Mouse (Mus musculus): ENCODE measurements at regions not wholly inside any gene's neighbourhood (a gene's known extent, or its start where the extent isn't known, plus 50 kb on each side); places are given as distances from the start of the nearest gene placed in this dataset.

GRCm38 (mm10) chr2:169116841-169117240 is 161.5 kb upstream of the Zfp64 start:
- no peak for DNase-seq

- no peak for DNase-seq
These were observed 153.7 kb upstream of the Zfp64 start for GRCm38 (mm10) chr2:169109044-169109443.

- DNase-seq = no peak
These were observed 152.7 kb upstream of the Zfp64 start for GRCm38 (mm10) chr2:169108037-169108436.

GRCm38 (mm10) chr2:169101506-169102261 is 146.3 kb upstream of the Zfp64 start:
- DNase-seq = peak; percentile 8

GRCm38 (mm10) chr2:169100516-169100915 is 145.1 kb upstream of the Zfp64 start:
- DNase-seq = peak; percentile 9

GRCm38 (mm10) chr2:169099678-169100077 is 144.3 kb upstream of the Zfp64 start:
- no peak for DNase-seq

- DNase-seq = no peak
These were observed 143.2 kb upstream of the Zfp64 start for GRCm38 (mm10) chr2:169098591-169098990.

GRCm38 (mm10) chr2:169094011-169094754 is 138.8 kb upstream of the Zfp64 start:
- DNase-seq = no peak

GRCm38 (mm10) chr2:169090256-169090655 is 134.9 kb upstream of the Zfp64 start:
- DNase-seq = no peak

- DNase-seq = no peak
These were observed 133.6 kb upstream of the Zfp64 start for GRCm38 (mm10) chr2:169088870-169089484.

GRCm38 (mm10) chr2:169088301-169088700 is 132.9 kb upstream of the Zfp64 start:
- no peak for DNase-seq

- DNase-seq = no peak
These were observed 115.9 kb upstream of the Zfp64 start for GRCm38 (mm10) chr2:169071267-169071666.

- no peak for DNase-seq
These were observed 109.8 kb upstream of the Zfp64 start for GRCm38 (mm10) chr2:169065166-169065698.

GRCm38 (mm10) chr2:169061520-169061919 is 106.1 kb upstream of the Zfp64 start:
- peak; percentile 64 for DNase-seq

- DNase-seq = peak; percentile 13
These were observed 105.1 kb upstream of the Zfp64 start for GRCm38 (mm10) chr2:169060495-169060894.

GRCm38 (mm10) chr2:169057831-169058230 is 102.4 kb upstream of the Zfp64 start:
- no peak for DNase-seq

GRCm38 (mm10) chr2:169049947-169050346 is 94.6 kb upstream of the Zfp64 start:
- no peak for DNase-seq

- no peak for DNase-seq
These were observed 86.4 kb upstream of the Zfp64 start for GRCm38 (mm10) chr2:169041748-169042147.

- DNase-seq = no peak
These were observed 82.6 kb upstream of the Zfp64 start for GRCm38 (mm10) chr2:169037975-169038374.

- no peak for DNase-seq
These were observed 82.1 kb upstream of the Zfp64 start for GRCm38 (mm10) chr2:169037519-169037918.

GRCm38 (mm10) chr2:169035315-169035714 is 79.9 kb upstream of the Zfp64 start:
- DNase-seq = no peak

- DNase-seq = no peak
These were observed 78.6 kb upstream of the Zfp64 start for GRCm38 (mm10) chr2:169033997-169034396.

- DNase-seq = no peak
These were observed 77.8 kb upstream of the Zfp64 start for GRCm38 (mm10) chr2:169033181-169033580.

All from kidney, adult 11 months (tissue).